Mouse (Mus musculus): ENCODE data around the gene Msi1. TPM values are rescaled to one million over a fixed set of nuclear protein-coding genes. Genes with fewer than 3 reads are reported as not detected.

The Msi1 gene
- polyA plus RNA-seq, 1 experiment, result 0.14 TPM

GRCm38 (mm10) chr5:115431061-115431897, 1.9 kb downstream of the Msi1 start:
- Histone ChIP-seq H3K36me3 (ENCODE audit: control insufficient read depth) (no peaks in the 10 kb centered on the region), H3K9me3 (ENCODE audit: control insufficient read depth, low read length) (no peaks in the 10 kb centered on the region; the same call in 1 of the 2 replicates), H3K4me3 (replicated peaks) (no peak overlapping the region), H3K4me1 (ENCODE audit: control insufficient read depth) (no peaks in the 10 kb centered on the region), H3K27me3 (ENCODE audit: control insufficient read depth) (peaks cover 95% of the 10 kb centered on the region)
- TF ChIP-seq GATA1 (IDR thresholded peaks at IDR 0.05; ENCODE audit: low read length) (no peak), TAL1 (IDR thresholded peaks at IDR 0.05; ENCODE audit: low read length) (no peak)

- no peak overlapping the region for H3K4me3 ChIP-seq (replicated peaks)
- no peaks in the 10 kb centered on the region for H3K4me1 ChIP-seq (ENCODE audit: control insufficient read depth)
- TF ChIP-seq TAL1 (IDR thresholded peaks at IDR 0.05; ENCODE audit: low read length) (no peak), GATA1 (IDR thresholded peaks at IDR 0.05; ENCODE audit: low read length) (no peak)
- H3K9me3 ChIP-seq (ENCODE audit: control insufficient read depth, low read length), result no peaks in the 10 kb centered on the region; the same call in 1 of the 2 replicates
- peaks cover 97% of the 10 kb centered on the region for H3K27me3 ChIP-seq (ENCODE audit: control insufficient read depth)
- H3K36me3 ChIP-seq (ENCODE audit: control insufficient read depth), result no peaks in the 10 kb centered on the region
Observed at GRCm38 (mm10) chr5:115431898-115432259, 2.5 kb downstream of the Msi1 start.

GRCm38 (mm10) chr5:115432395-115432794, 3.0 kb downstream of the Msi1 start:
- Histone ChIP-seq H3K27me3 (ENCODE audit: control insufficient read depth) (peaks cover 97% of the 10 kb centered on the region), H3K9me3 (ENCODE audit: control insufficient read depth, low read length) (no peaks in the 10 kb centered on the region; the same call in 1 of the 2 replicates), H3K36me3 (ENCODE audit: control insufficient read depth) (no peaks in the 10 kb centered on the region), H3K4me3 (replicated peaks) (no peak overlapping the region), H3K4me1 (ENCODE audit: control insufficient read depth) (no peaks in the 10 kb centered on the region)
- no peak for TF ChIP-seq TAL1 (IDR thresholded peaks at IDR 0.05; ENCODE audit: low read length)
- no peak for TF ChIP-seq GATA1 (IDR thresholded peaks at IDR 0.05; ENCODE audit: low read length)

GRCm38 (mm10) chr5:115433191-115433590, 3.8 kb downstream of the Msi1 start:
- Histone ChIP-seq H3K4me1 (ENCODE audit: control insufficient read depth) (no peaks in the 10 kb centered on the region), H3K4me3 (replicated peaks) (no peak overlapping the region), H3K36me3 (ENCODE audit: control insufficient read depth) (no peaks in the 10 kb centered on the region), H3K9me3 (ENCODE audit: control insufficient read depth, low read length) (no peaks in the 10 kb centered on the region; the same call in 1 of the 2 replicates), H3K27me3 (ENCODE audit: control insufficient read depth) (peaks cover 94% of the 10 kb centered on the region)
- TF ChIP-seq TAL1 (IDR thresholded peaks at IDR 0.05; ENCODE audit: low read length) (no peak), GATA1 (IDR thresholded peaks at IDR 0.05; ENCODE audit: low read length) (no peak)

- Histone ChIP-seq H3K36me3 (ENCODE audit: control insufficient read depth) (no peaks in the 10 kb centered on the region), H3K9me3 (ENCODE audit: control insufficient read depth, low read length) (no peaks in the 10 kb centered on the region; the same call in 1 of the 2 replicates), H3K27me3 (ENCODE audit: control insufficient read depth) (peaks cover 85% of the 10 kb centered on the region), H3K4me1 (ENCODE audit: control insufficient read depth) (no peaks in the 10 kb centered on the region), H3K4me3 (replicated peaks) (no peak overlapping the region)
- no peak for TF ChIP-seq GATA1 (IDR thresholded peaks at IDR 0.05; ENCODE audit: low read length)
- TF ChIP-seq TAL1 (IDR thresholded peaks at IDR 0.05; ENCODE audit: low read length), result no peak
Observed at GRCm38 (mm10) chr5:115434280-115434852, 5.0 kb downstream of the Msi1 start.

- H3K27me3 ChIP-seq (ENCODE audit: control insufficient read depth), result peaks cover 77% of the 10 kb centered on the region
- H3K9me3 ChIP-seq (ENCODE audit: control insufficient read depth, low read length), result no peaks in the 10 kb centered on the region; the same call in 1 of the 2 replicates
- no peaks in the 10 kb centered on the region for H3K4me1 ChIP-seq (ENCODE audit: control insufficient read depth)
- no peak for TF ChIP-seq TAL1 (IDR thresholded peaks at IDR 0.05; ENCODE audit: low read length)
- no peak for TF ChIP-seq GATA1 (IDR thresholded peaks at IDR 0.05; ENCODE audit: low read length)
- H3K36me3 ChIP-seq (ENCODE audit: control insufficient read depth), result no peaks in the 10 kb centered on the region
- H3K4me3 ChIP-seq (replicated peaks), result no peak overlapping the region
Observed at GRCm38 (mm10) chr5:115434853-115435754, 5.7 kb downstream of the Msi1 start.

GRCm38 (mm10) chr5:115435755-115436379, 6.5 kb downstream of the Msi1 start:
- Histone ChIP-seq H3K9me3 (ENCODE audit: control insufficient read depth, low read length) (no peaks in the 10 kb centered on the region), H3K36me3 (ENCODE audit: control insufficient read depth) (no peaks in the 10 kb centered on the region), H3K27me3 (ENCODE audit: control insufficient read depth) (peaks cover 70% of the 10 kb centered on the region), H3K4me3 (replicated peaks) (no peak overlapping the region), H3K4me1 (ENCODE audit: control insufficient read depth) (no peaks in the 10 kb centered on the region)
- TF ChIP-seq GATA1 (IDR thresholded peaks at IDR 0.05; ENCODE audit: low read length) (no peak), TAL1 (IDR thresholded peaks at IDR 0.05; ENCODE audit: low read length) (no peak)

- Histone ChIP-seq H3K27me3 (ENCODE audit: control insufficient read depth) (peaks cover 63% of the 10 kb centered on the region), H3K4me3 (replicated peaks) (no peak overlapping the region), H3K36me3 (ENCODE audit: control insufficient read depth) (no peaks in the 10 kb centered on the region), H3K4me1 (ENCODE audit: control insufficient read depth) (no peaks in the 10 kb centered on the region), H3K9me3 (ENCODE audit: control insufficient read depth, low read length) (no peaks in the 10 kb centered on the region)
- TF ChIP-seq TAL1 (IDR thresholded peaks at IDR 0.05; ENCODE audit: low read length), result no peak
Observed at GRCm38 (mm10) chr5:115436421-115437124, 7.2 kb downstream of the Msi1 start.
